Mouse (Mus musculus): ENCODE data around the gene Lyrm9. TPM values are rescaled to one million over a fixed set of nuclear protein-coding genes. Genes with fewer than 3 reads are reported as not detected.

Lyrm9 gene
- 24.7 and 30.2 TPM in 2 replicates for total RNA-seq (2014; rRNA removed)
- 49.4 and 51.4 TPM in 2 replicates for polyA plus RNA-seq (2015; fragmentation: Nextera tagmentation; extraction: Ambion mirVana)

GRCm38 (mm10) chr11:78826442-78827013 is at the start of gene Lyrm9:
Gene Lyrm9 (plus strand): TSS chr11:78826584.
- Histone ChIP-seq H3K36me3 (ENCODE audit: insufficient read depth, low read length) (no peaks in the 10 kb centered on the region), H3K9me3 (ENCODE audit: low read length) (no peaks in the 10 kb centered on the region), H3K9ac (replicated peaks; ENCODE audit: low read length, poor library complexity, severe bottlenecking) (peak within 1 kb of the TSS; percentile 67), H3K4me3 (ENCODE audit: low read depth, low read length) (peak within 1 kb of the TSS; percentile 61), H3K27ac (ENCODE audit: low read depth, low read length) (peak within 1 kb of the TSS; percentile 80), H3K4me2 (ENCODE audit: low read depth, low read length, poor library complexity, severe bottlenecking) (peak within 1 kb of the TSS; percentile 69), H3K27me3 (ENCODE audit: insufficient read depth, low read length) (no peaks in the 10 kb centered on the region), H3K4me1 (ENCODE audit: insufficient read depth, low read length) (no peaks in the 10 kb centered on the region)
- DNase-seq (ENCODE audit: low spot score) (peak; percentile 90), ATAC-seq (ENCODE audit: low FRiP score) (peak; percentile 88)
- under 1% methylated on average over 47 of the region's 51 CpGs for WGBS
- TF ChIP-seq CTCF (IDR thresholded peaks at IDR 0.05) = peak; percentile 97

DNA sequence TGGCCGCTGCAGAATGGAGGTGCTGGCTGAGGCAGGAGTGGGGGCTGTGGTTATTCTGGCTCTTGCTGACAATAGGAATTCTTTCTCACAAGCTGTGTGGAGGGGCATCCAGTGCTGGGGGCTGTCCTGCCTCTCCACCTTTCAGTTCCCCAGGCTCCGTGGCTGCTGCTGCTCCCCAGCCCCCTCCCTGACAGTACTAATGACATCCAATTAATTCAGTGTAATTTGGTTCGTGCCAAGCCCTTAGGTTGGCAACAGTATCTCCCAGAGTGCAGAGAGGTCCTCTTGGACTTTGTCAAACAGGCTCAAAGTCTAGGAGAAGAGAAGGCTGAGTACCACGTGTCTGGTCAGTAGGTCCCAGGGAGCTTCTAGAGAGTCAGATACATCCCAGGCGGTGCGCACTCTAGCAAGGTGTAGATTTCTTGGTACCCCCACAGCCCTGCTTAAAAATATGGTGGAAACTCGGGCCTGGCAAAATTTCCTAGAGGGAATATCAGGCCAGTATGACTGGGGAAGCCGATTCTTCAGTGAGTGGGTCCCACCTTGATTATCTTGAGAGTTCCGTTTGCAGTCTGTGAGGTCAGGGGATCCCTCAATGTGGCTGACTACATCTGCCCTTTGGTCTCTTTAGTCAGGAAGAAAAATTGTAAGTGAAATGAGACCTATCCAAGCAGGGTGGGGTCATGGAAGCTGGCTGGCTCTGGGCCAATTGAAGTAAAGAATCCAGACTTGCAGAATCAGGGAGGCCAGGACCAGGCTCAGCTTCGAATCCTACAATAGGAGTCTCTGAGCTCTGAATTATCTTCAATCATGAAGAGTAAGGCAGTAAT is 48.3 kb upstream of the Lyrm9 start:
- ATAC-seq (ENCODE audit: low FRiP score) = no peak
- Histone ChIP-seq H3K27ac (ENCODE audit: low read depth, low read length) (no peak overlapping the region), H3K9ac (replicated peaks; ENCODE audit: low read length, poor library complexity, severe bottlenecking) (no peak overlapping the region), H3K4me3 (ENCODE audit: low read depth, low read length) (no peak overlapping the region), H3K27me3 (ENCODE audit: insufficient read depth, low read length) (no peaks in the 10 kb centered on the region; the same call in 1 of the 2 replicates), H3K36me3 (ENCODE audit: insufficient read depth, low read length) (no peaks in the 10 kb centered on the region), H3K9me3 (ENCODE audit: low read length) (no peaks in the 10 kb centered on the region), H3K4me1 (ENCODE audit: insufficient read depth, low read length) (0 out of 2 replicates have a peak, but pooled peaks cover 4% of the 10 kb centered on the region), H3K4me2 (ENCODE audit: low read depth, low read length, poor library complexity, severe bottlenecking) (no peak overlapping the region)
- no peak for TF ChIP-seq CTCF (IDR thresholded peaks at IDR 0.05)
- 62% methylated on average over 10 of the region's 10 CpGs for whole genome bisulfite sequencing
- DNase-seq (ENCODE audit: low spot score) = no peak

- H3K4me1 ChIP-seq (ENCODE audit: insufficient read depth, low read length) = 0 out of 2 replicates have a peak, but pooled peaks cover 4% of the 10 kb centered on the region
- no peaks in the 10 kb centered on the region; the same call in 1 of the 2 replicates for H3K27me3 ChIP-seq (ENCODE audit: insufficient read depth, low read length)
- H3K9ac ChIP-seq (replicated peaks; ENCODE audit: low read length, poor library complexity, severe bottlenecking) = no peak overlapping the region
- DNase-seq (ENCODE audit: low spot score) (no peak), ATAC-seq (ENCODE audit: low FRiP score) (no peak)
- 93% methylated on average over 3 of the region's 3 CpGs for WGBS
- no peak overlapping the region for H3K4me2 ChIP-seq (ENCODE audit: low read depth, low read length, poor library complexity, severe bottlenecking)
- H3K36me3 ChIP-seq (ENCODE audit: insufficient read depth, low read length) = no peaks in the 10 kb centered on the region
- H3K9me3 ChIP-seq (ENCODE audit: low read length) = no peaks in the 10 kb centered on the region
- no peak overlapping the region for H3K4me3 ChIP-seq (ENCODE audit: low read depth, low read length)
- no peak overlapping the region for H3K27ac ChIP-seq (ENCODE audit: low read depth, low read length)
- TF ChIP-seq CTCF (IDR thresholded peaks at IDR 0.05) = no peak
Observed at GRCm38 (mm10) chr11:78780002-78780401, 46.4 kb upstream of the Lyrm9 start.

DNA sequence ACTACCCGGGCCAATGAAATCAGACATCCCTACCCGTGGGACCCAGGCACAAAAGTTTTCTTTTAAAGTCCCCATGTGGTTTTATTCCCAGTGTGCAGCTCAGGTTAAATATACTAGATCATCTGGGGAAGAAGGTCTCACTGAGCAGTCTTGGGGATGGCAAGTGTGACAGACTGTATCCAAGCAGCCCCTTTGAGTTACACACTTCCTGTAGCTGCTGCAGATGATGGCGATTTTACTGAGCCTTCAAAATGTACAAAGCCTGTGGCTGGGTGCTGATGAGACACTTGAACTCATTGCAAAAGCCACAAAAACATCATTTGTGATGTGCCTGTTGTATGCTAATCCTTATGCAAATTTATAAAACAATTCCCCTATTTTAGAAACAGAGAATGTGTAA is 45.8 kb upstream of the Lyrm9 start:
- Histone ChIP-seq H3K4me2 (ENCODE audit: low read depth, low read length, poor library complexity, severe bottlenecking) (no peak overlapping the region), H3K4me3 (ENCODE audit: low read depth, low read length) (no peak overlapping the region), H3K9me3 (ENCODE audit: low read length) (no peaks in the 10 kb centered on the region), H3K4me1 (ENCODE audit: insufficient read depth, low read length) (0 out of 2 replicates have a peak, but pooled peaks cover 4% of the 10 kb centered on the region), H3K36me3 (ENCODE audit: insufficient read depth, low read length) (no peaks in the 10 kb centered on the region), H3K9ac (replicated peaks; ENCODE audit: low read length, poor library complexity, severe bottlenecking) (no peak overlapping the region), H3K27ac (ENCODE audit: low read depth, low read length) (no peak overlapping the region), H3K27me3 (ENCODE audit: insufficient read depth, low read length) (no peaks in the 10 kb centered on the region; the same call in 1 of the 2 replicates)
- ATAC-seq (ENCODE audit: low FRiP score) (no peak), DNase-seq (ENCODE audit: low spot score) (no peak)
- TF ChIP-seq CTCF (IDR thresholded peaks at IDR 0.05) = no peak
- WGBS = 81% methylated on average over 3 of the region's 3 CpGs

DNA sequence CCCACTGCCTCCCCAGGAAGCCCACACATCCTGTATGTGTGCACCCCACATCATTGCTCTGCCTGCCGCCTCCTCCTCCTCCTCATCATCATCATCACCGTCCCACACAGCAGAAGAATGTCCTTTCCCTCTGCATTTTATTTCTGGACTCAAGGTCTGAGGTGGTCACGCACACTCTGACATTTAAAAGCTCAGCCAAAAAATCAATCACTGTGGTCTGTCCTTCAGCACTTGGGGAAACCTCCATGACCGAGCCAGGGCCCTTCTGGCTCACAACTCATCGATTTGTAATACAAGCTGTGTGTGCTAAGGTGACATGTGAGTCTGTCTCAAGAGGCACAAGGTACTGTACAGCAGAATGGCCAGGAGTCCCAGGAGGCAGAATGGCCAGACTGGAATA is 44.1 kb upstream of the Lyrm9 start:
- Histone ChIP-seq H3K36me3 (ENCODE audit: insufficient read depth, low read length) (no peaks in the 10 kb centered on the region), H3K9ac (replicated peaks; ENCODE audit: low read length, poor library complexity, severe bottlenecking) (no peak overlapping the region), H3K4me3 (ENCODE audit: low read depth, low read length) (no peak overlapping the region), H3K4me1 (ENCODE audit: insufficient read depth, low read length) (0 out of 2 replicates have a peak, but pooled peaks cover 4% of the 10 kb centered on the region), H3K27ac (ENCODE audit: low read depth, low read length) (no peak overlapping the region), H3K9me3 (ENCODE audit: low read length) (no peaks in the 10 kb centered on the region), H3K27me3 (ENCODE audit: insufficient read depth, low read length) (no peaks in the 10 kb centered on the region), H3K4me2 (ENCODE audit: low read depth, low read length, poor library complexity, severe bottlenecking) (no peak overlapping the region)
- 86% methylated on average over 5 of the region's 5 CpGs for WGBS
- DNase-seq (ENCODE audit: low spot score) (no peak), ATAC-seq (ENCODE audit: low FRiP score) (no peak)
- TF ChIP-seq CTCF (IDR thresholded peaks at IDR 0.05) = no peak
